Mouse (Mus musculus) left cerebral cortex, postnatal 10 days (tissue): ENCODE results near the gene Dlg4. TPM values are rescaled to one million over a fixed set of nuclear protein-coding genes. Genes with fewer than 3 reads are reported as not detected.
A peak's percentile ranks its signal among the peaks of the same experiment; 100 is the strongest.
"Not testable (repeated sequence)": the region's sequence is repeated elsewhere in the genome, so short reads cannot be mapped to it uniquely, and the experiment has no call there.

Experiments used
- DNase-seq, 2 experiments: peaks; one replicate each; pipeline ENCODE4 v3.0.0; 2021 to 2022; ENCODE audit warnings: low spot score in 2 of 2, mixed read lengths in 1 of 2; ENCODE audit errors: extremely low spot score in 1 of 2
- intact Hi-C: fragments of 180-260 bp; cut with DNase I; formaldehyde crosslinking; loops from one replicate; pipeline ENCODE4 v1.15.1; 2025
- total RNA-seq, 2 experiments: library from RNA; stranded (reverse); gene quantifications; 2 replicates each; pipeline ENCODE4 v1.2.3; 2021

Dlg4 gene
- total RNA-seq, 2 experiments from 2014 or later = 871 to 875 TPM

DNA sequence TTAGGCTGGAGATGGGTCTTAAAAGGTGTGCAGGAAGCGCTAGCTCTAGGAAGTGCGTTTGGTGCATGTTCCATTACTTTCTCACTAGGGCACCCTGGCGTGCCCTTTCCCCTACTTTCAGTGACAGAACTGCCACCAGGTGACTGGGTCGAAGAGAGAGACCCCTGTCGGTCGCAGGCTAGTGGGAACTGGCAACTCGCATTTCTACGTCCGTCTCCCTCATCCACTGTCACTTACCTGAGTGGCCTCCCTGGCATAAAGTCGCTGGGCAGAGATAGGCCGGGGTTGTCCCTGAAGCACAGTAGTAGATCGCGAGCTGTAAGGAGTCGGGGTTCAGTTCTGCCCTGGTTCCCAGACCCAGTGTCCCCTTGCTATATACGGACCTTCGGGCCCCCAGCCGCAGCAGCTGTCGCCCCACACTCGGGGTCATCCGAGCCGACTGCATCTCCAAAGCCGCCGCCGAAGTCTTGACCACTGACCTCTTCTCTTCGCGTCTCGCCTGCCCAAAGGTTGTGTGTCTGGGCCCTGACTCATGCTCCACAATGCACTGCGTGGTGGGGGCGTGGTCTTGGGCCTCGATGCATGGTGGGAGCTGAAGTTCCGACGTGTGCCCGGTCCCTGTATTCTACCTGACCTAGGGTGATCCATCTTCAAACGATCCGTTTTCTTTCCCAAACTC lies 1.7 kb upstream of the Dlg4 start, which contains the start of gene Acadvl:
TSS of gene Acadvl (minus strand) at position 532 of the 679 bp plus-strand sequence.
- peak; percentile 78 to 91 for DNase-seq
- intact Hi-C loops = no loop called here

DNA sequence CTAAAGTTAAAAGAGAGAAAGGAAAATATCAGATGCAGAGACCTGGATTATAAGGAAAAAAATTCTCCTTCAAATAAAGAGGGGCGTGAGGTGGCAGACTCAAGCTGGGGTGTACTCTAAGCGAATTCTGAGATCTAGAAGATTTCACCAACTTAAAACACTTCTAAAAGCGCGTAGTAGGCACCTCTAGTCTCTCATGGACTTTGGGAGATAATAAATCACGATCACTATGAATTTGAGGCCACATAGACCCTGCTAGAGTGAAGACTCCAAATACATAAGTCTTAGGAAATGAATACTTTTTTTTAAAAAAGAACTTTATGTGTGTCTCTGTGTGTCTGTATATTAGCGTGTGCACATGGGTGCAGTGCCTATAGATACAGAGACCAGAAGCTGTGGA lies 1.1 kb upstream of the Dlg4 start:
- intact Hi-C loops = no loop called here

DNA sequence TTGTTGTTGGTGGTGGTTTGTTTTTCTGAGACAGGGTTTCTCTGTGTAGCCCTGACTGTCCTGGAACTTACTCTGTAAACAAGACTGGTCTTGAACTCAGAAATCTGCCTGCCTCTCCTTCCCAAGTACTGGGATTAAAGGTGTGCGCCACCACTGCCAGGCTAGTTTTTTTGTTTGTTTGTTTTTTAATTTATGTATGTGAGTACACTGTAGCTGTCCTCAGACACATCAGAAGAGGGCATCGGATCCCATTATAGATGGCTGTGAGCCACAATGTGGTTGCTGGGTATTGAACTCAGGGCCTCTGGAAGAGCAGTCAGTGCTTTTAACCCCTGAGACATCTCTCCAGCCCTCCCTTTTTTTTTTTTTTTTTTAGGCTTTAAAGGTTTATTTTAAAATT lies 565 bp upstream of the Dlg4 start:
- intact Hi-C loops, DNase-seq: not testable (repeated sequence)

More for the DNA sequence above, 1.1 kb upstream of the Dlg4 start:
- no peak for DNase-seq

DNA sequence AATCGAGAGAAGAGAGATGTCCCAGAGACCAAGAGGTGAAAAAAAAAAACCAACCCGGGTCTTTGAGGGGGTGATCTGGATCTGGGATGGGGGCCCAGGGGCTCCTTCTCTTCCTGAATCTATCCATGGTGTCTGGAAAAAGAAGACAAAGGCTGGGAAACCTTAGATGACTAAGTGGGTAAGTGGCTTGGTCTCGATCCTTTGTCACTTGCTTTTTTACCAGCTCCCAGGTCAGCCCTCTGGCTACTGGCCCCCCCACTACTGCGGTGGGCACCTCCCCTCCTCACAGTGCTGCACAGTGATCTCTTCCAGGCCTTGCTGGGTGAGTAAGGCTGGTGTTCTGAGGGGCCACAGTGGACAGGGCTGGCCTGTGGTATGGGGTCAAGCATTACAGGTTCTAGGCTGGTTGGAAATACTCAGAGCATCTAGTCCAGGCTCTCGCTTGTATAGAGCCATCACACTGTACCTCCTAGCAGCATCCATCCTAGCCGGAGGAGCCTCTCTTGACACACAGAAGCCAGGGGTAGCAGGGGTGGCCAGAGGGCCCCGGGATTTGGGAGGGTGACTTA lies 541 bp downstream of the Dlg4 start:
- intact Hi-C loops = no loop called here
- no peak for DNase-seq

DNA sequence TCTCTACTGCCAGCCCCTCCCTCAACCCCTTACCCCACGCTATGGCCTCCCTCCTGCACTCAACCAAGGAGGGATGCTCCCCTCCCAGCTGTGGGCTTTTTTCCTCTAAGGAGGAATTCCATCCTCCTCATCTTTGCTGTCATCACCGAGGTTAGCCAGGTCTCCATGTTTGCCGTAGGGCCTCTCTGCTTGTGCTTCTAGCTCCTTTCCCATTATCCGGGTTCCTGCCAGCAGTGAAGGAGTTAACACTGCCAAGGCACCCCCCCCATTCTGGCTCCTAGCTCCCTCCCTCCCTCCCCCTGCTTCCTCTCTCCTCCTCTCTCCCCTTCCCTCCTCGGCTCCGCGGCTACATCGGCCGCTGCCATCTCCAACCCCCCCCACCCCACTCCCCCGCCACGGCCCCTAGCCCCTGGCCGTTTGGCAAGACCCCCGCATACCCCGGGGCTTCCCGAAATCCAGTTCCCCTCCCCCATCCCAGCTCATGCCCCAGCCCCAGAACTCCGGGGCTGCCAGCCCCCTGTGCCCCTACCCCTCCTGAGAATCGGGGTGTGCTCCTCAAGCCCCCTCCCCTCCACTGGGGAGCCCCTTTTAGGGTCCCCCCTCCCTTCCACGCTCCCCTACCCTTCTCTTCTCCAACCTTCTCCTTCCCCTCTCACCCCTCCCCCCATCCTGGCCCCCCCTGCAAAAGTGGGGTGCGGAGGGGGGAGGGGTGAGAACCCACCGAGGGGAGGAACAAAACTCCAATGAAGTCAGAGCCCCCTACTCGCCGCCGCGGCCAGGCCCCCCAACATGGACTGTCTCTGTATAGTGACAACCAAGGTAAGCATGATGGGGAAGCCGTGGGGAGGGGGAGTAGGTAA lies 1.6 kb downstream of the Dlg4 start:
- intact Hi-C loops = no loop called here

DNA sequence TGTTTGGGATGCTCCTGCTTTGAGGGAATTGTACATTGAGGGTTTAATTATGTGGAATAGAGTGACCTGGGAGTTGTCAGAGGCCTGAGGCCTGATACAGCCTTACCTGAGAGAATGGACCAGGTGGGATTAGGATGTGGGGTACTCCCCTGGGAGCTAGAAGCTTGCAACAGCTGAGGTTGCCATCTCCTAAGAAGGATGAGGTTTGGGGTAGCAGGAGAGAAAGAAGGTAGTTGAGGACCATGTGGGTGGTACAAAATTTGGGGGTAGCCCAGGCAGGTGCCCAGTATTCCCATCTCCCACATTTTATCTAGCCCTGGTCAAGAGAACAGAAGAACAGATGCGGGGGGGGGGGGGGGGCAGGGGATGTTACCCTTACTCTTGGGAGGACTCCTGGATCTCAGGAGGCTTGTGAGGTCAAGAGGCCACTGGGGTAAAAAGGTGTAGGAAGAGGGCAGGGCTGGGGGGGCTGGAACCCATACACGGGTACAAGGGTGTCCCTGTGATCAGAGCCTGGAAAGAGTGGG lies 2.8 kb downstream of the Dlg4 start:
- DNase-seq = no peak
- intact Hi-C loops = no loop called here

More for the DNA sequence above, 1.6 kb downstream of the Dlg4 start:
- DNase-seq = peak; percentile 81 to 85

DNA sequence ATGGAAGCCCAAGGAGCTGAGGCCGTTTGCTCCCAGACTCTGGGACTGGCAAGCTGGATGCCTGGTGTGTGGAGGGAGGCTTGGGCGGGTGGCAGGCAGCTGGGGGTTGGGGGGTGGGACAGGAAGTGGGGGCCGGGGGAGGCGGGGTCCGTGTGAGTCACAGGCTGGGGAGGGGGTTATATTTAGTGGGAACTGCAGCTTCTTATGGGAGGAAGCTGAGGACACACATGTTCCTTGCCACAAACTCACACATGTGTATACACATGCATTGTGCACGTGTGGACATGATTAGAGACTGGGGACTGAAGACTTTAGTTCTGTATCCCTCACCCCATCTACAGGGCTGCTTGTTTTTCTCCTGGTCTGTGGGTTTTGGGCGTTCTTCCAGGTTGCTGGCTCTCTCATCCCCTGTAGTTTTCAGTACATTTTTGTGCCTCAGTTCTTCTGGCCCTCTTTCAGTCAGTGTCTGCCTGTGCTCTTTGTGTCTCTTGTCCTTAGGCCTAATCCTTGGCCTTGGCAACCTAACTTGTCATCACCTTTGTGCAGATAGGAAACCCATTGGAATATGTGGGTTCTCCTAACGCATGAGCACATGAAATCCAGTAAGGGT lies 3.4 kb downstream of the Dlg4 start:
- intact Hi-C loops = no loop called here
- DNase-seq = peak in 1 of 2 experiments; percentile 73

DNA sequence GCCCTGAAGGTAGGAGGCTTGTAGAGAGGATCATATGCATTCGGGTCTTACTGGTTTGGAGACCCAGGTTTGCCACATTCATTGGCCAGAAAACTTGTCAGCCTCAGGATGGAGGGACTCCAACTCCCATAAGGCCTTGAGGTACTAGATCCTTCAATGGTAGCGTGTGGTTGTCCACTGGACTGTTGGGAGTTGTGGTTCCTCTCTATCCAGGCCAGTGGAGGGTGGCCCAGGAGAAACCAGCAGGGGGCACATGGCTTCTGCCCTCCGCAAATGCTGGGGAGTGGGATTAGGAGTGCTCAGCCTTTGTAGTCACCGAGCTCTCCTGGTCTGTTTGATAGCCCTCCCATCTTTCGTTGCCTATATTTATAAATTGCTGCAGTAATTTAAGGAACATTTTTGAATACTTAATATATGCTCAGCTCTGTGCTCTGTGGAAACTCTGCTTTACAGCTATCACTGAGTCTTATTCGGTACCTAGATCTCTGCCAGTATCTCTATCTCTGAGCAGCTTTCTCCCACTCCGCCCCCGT lies 4.1 kb downstream of the Dlg4 start:
- DNase-seq = peak; percentile 75 to 84
- intact Hi-C loops = no loop called here

DNA sequence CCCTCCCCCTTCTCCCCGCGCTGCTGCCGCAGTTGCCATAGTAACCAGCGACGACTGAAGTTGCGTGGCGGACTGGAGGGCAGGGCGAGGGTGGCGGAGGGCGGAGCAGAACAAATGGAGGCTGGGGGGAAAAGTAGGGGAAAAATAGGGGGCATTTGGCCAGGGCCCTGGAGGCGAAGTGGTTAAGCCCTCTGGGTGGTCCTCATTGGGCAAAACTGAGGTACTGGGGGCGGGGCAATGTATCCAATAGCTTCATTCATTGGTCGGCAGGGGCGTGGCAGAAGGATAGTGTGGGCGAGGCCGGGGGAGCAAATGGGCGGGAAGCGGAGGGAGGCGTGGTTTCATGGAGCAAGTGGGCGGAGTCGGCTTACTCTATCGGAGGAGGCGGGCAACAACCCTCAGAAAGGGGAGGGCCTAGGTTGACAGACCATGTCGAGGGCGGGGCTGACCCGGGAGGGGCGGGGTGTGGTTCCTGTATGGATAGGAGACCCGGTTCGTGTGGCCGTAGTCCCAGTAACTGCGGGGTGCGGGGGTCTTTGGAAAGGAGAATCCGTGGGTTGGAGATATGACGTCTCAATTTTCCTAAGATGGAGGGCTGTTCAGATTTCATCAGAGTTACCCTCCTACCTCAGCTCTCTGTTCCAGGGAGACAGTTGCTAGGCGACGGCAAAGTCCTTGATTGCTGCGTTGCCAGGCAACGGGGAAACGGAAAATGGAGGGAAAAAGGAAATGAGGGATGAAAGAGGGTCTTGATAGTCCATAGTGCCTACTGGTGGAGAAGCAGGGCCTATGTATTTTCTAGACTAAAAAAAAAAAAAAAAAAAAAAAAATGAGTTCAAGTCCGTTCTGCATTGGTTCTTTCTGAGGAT lies 4.8 kb downstream of the Dlg4 start:
- intact Hi-C loops = no loop called here
- DNase-seq = peak; percentile 98 to 99

DNA sequence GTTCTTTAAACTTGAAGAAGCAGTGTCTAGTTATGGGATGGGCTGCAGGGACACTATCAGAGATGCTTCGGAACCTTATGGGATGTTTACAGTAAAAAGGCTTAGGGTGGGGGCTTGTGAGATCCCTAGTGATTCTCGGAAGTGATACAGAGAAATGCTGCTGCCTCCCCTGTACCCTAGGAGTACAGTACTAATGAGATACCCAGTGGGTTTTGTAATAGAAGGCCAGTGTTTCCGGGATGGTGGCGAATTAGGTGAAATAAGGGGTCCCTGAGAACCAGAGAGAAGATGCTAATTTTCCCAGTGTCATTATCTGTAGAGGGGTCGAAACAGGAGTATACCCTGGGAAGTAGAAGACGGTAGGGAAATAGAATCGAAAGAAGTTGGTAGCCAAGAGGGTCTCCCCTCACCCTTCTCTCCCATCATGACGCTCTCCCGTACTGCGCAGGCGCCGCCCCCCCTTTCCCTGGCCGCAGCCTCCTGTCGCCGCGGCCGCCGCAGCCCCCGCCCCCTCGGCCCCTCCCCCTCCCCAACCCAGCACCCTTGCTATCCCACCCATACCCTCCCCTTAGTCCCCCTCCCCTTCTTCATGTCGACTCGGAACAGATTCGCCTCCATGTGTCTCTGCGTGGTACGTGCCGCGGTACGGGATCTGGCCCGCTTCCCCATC lies 6.9 kb downstream of the Dlg4 start:
- intact Hi-C loops = no loop called here
- peak in 1 of 2 experiments; percentile 72 for DNase-seq

DNA sequence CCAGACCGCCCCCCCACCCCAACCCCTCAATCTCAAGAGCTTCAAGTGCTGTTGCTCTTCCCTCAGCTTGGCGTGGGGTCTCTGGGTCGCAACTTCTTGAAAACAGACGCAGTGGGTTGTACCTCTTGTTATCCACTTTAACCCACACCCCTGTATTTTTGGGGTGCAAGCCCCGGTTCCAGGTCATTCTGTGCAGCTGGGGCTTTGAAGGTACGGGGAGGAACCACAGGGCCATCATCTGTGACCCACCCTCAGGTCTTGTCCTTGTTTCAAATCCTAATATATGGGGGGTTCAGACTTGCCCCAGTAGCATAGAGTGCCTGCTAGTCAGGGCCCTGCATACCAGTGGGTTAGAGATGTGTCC lies 7.4 kb downstream of the Dlg4 start:
- DNase-seq = no peak
- intact Hi-C loops = no loop called here

DNA sequence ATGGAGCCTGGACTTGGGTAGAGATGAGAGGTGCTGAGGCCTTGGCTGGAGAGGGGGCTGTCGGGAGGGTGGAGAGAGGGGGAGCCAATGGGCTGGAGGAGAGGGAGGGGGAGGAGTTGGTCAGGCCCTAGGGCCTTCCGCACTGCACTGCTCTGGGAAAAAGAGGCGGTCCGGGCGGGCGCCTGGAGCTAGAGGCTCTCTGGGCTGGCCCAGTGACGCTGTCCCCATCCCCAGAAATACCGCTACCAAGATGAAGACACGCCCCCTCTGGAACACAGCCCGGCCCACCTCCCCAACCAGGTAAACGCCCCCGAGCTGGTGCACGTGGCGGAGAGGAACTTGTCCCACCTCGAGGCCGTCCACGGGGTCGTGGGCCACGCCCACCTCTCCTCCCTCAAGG lies 9.9 kb downstream of the Dlg4 start:
- DNase-seq = peak in 1 of 2 experiments; percentile 83
- intact Hi-C loops = no loop called here

DNA sequence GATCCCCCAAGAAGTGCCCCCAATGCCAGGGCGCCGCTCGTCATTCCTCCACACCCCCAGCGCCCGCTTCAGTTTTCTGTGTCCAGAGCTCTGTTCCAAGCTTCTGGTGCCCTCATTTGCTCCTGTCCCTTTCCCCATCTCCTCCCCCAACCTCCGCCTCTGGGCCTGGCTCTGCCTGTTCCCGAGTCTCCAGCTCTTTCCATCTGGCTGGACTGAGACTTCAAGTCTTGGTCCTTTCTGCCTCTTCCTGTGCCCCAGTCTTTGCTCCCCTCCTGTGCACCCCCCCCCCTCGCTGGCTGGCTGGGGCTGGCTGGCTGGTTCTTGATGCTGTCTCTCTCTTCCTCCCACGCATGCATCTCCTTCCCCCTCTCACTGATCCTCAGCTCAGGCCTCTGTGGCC lies 10.7 kb downstream of the Dlg4 start:
- intact Hi-C loops = no loop called here
- peak in 1 of 2 experiments; percentile 67 for DNase-seq

DNA sequence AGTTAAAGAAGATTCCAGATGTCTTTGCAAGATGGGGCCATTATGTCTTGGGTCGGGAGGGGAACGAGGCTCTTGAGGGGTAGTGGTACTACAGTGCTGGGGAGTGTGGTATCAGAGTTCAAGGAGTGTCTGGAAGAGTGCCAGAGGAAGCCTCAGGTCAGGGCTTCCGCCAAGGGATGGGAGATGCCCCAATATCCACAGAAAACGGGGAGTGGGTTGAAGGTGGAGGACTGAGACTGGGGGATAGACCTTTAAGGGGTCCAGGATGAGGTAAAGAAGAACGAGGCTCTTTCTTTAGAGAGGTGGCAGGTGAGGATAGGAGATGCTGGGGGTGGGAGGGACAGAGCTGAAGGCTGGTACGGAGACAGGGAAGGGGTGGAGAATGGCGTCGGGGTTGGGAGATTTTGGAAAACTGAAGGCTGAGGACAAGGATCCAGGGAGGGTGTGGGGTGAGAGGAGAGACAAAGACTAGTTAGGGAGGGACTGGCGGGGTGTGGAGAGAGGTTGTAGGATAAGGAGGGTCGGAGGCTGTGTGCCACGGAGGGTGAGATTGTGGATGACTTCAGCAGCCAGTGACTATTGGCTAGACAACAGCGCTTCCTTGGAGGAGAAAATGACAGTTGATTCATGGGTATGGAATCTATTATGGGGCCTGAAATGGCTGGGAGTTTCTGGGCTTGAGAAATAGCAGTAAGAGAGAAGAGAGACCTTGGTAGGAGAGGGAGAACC lies 11.8 kb downstream of the Dlg4 start:
- DNase-seq = no peak
- intact Hi-C loops = no loop called here

DNA sequence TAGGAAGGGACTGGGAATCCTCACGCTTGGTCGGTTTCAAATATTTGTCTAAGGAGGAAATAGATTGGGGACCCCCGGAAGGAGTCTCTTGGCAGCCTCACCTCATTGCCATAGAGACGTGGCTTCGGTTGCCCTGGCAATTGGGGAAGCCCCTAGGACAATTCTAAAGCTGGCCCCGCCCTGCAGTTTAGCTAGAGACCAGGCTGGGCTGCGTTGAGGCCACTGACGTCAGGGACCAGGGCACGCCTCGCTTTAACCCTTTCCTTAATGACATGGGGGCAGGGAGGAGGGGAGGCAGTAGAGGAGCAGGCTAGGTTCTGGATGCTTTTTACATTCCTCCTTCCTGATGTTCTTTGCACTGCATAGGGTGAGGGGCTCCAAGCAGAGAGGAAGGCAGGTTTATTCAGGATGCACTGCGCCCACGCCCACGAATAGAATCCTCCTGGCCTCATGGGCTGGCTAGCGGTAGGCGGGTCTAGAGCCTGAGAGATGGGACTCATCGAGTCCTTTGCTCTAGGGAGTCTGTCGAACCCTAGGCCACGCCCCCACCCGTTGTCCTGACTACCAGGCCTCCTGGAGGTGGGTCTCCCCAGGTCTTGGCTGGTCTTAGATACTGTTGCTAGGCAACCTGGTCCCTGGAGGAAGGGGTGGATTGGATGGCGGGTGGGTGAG lies 12.5 kb downstream of the Dlg4 start:
- intact Hi-C loops = no loop called here
- peak; percentile 92 to 93 for DNase-seq

DNA sequence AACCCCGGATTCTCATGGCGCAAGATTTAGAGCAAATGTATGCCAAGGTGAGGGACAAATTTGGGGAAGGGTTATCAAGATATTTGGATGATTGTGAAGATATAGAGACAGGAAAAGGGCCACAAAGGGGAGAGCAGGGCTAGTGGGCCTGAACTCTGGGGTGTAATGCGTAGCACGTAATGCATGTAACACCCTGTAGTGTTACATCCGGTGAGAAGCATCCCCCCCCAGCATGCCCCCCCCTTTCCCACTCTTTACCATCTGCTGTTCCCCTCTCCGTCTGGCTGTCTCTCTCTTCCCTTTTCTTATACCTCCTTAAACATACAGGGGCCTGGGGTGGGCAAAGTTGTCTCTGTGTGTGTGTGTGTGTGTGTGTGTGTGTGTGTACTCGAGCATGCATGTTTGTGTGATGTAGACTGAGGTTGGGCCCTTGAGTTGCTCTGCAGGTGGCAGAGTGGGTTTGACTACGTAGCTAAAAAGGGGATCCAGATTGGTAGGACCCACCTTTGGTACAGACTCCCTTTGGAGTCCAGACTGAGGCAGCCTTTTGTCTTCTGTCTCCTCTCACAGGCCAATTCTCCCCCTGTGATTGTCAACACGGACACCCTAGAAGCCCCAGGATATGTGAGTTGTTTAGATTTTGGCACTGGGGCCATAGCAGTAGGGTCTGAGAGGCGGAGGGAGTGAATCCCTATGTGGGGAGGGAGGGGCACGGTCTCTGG lies 13.2 kb downstream of the Dlg4 start:
- no peak for DNase-seq
- intact Hi-C loops = no loop called here
